Mouse (Mus musculus) heart, postnatal 10 days (tissue): ENCODE data around the gene Taf5l. TPM values are rescaled to one million over a fixed set of nuclear protein-coding genes. Genes with fewer than 3 reads are reported as not detected.
"Not testable (repeated sequence)": the region's sequence is repeated elsewhere in the genome, so short reads cannot be mapped to it uniquely, and the experiment has no call there.

Experiments used
- DNase-seq, 2 experiments: peaks; one replicate each; pipeline ENCODE4 v3.0.0; 2021
- intact Hi-C: fragments of 180-260 bp; cut with DNase I; formaldehyde crosslinking; loops from one replicate; pipeline ENCODE4 v1.15.1; 2025
- total RNA-seq, 2 experiments: library from RNA; stranded (reverse); gene quantifications; 2 replicates each; pipeline ENCODE4 v1.2.3; 2021

Gene Taf5l
- total RNA-seq, 2 experiments from 2014 or later, result 22.0 to 24.9 TPM

- no peak for DNase-seq
- intact Hi-C loops, result no loop called here
These were observed 6.4 kb downstream of the Taf5l start for GRCm38 (mm10) chr8:124014751-124015150.

DNA sequence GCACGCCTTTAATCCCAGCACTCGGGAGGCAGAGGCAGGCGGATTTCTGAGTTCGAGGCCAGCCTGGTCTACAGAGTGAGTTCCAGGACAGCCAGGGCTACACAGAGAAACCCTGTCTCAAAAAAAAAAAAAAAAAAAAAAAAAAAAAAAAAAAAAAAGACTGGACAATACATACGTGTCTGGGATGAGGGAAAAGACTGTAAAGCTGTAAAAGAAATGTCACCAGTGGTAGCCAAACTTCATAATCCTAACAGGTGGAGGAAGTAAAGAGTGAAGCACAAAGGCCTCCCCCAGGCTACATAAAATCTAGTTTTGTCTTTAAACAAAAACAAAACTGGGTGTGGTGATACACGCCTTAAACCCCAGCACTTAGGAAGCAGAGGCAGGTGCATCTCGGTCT is 6.9 kb downstream of the Taf5l start:
- DNase-seq, intact Hi-C loops: not testable (repeated sequence)

- intact Hi-C loops, result no loop called here
- DNase-seq, result no peak
These were observed 9.1 kb downstream of the Taf5l start for GRCm38 (mm10) chr8:124011989-124012586.

GRCm38 (mm10) chr8:124011580-124011979 is 9.6 kb downstream of the Taf5l start:
- intact Hi-C loops, result no loop called here
- DNase-seq, result no peak

DNA sequence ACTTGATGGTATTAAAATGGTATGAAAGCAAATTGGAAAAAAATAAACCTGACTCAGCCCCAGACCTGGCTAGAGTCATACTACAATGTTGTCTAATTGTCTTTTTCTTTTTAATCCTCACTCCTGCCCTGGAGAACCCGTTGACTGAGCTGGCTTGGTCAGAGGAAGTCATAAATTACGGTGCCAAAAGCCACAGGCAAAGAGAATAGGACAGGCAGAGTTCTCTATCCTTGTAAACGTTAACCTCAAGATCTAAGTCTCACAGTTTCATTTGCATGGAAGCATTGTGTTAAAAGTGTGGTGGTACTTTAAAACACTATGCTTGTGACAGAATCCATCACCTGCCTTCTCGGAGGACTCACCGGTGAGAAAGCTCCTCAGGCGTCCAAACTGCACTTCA is 13.4 kb downstream of the Taf5l start:
- no peak for DNase-seq
- intact Hi-C loops, result no loop called here

- DNase-seq, result no peak
- intact Hi-C loops, result no loop called here
These were observed 18.6 kb downstream of the Taf5l start for GRCm38 (mm10) chr8:124002546-124003108.

- intact Hi-C loops, result no loop called here
- DNase-seq, result peak; percentile 60 to 63
These were observed 21.6 kb downstream of the Taf5l start for GRCm38 (mm10) chr8:123999568-123999967.

DNA sequence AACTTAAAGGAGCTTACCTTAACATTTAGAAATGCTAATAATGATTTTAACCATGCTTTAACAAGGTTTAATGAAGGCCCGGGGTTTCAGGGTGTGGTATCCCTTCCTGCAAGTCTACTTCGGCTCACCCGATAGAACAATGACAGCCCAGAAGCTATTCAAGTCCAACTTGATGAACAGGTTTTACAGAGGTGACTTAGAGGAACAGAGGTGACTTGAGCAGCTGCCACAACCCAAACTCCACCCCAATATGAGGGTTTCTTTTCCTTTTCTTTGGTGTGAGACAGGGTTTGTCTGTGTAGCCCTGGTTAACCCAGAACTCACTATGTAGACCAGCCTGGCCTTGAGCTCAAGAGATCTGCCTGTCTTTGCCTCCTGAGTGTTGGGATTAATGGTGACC is 27.2 kb downstream of the Taf5l start:
- DNase-seq, result no peak
- intact Hi-C loops, result no loop called here

DNA sequence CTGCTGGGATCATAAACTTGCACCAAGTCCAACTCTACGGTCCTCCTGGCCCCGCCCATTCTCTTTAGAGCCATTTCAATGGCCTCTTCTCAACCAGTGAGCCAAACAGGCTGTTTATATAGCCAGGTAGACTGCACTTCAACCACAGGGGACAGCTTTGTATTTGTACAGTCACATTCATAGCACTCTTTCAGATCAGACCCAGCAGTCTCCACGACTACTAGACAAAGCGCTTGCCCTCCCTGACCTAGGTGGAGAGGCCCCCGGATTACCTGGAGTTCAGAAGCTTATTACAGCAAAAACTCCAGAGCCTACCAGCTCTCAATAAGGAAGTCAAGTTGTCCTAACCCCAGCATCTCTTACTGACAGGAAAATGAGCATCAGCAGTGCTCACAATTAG is 27.6 kb downstream of the Taf5l start:
- DNase-seq, result no peak
- intact Hi-C loops, result no loop called here

GRCm38 (mm10) chr8:123992587-123992986 is 28.6 kb downstream of the Taf5l start:
- DNase-seq, result peak in 1 of 2 experiments; percentile 26
- intact Hi-C loops, result no loop called here

DNA sequence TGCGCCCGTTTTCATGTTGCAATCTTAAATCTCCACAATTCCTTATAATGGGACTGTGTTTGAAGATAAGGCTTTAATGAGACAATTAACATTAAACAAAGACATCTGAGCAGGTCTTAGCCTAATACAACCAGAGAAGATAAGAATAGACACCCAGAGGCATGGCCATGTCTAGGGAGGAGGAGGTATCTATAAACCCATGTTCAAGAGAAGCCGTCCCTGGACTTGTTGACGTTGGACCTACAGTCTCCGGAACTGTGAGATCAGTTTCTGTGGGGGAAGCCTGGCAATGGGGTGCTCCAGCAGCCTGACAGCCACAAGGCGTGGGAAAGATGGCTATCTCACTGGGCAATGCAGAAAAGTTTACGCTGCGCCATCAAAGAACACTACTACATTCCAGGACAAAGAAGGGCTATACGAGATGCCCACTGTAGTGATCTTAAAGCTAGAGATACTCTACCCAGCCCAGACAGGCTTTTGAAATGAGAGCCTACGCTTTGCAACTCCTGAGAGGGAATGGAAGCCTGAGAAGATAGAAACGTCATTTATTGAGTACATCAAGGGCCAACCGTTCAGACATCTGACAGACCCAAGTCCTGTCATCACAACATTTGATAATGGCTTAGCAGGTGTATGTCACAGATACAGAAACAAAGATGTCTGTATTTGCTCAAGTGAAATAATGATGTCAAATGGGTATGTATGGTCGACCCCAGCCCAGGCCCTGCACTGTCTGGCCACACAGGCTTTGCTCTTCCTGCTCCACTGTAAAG is 30.7 kb downstream of the Taf5l start:
- intact Hi-C loops, result no loop called here
- no peak for DNase-seq

GRCm38 (mm10) chr8:123989128-123989527 is 32.1 kb downstream of the Taf5l start:
- DNase-seq, result peak; percentile 20
- intact Hi-C loops, result no loop called here

- intact Hi-C loops, result no loop called here
- DNase-seq, result peak; percentile 54 to 57
These were observed 32.6 kb downstream of the Taf5l start for GRCm38 (mm10) chr8:123988605-123989038.

GRCm38 (mm10) chr8:123982826-123983400 is 38.3 kb downstream of the Taf5l start, which contains the start of gene Abcb10:
Abcb10 (minus strand) TSS chr8:123983122.
- intact Hi-C loops, result loop anchor here (2.0 kb wide), 2 partner anchors 32 to 38 kb away; partner anchors contain the start of genes Taf5l and Urb2
- DNase-seq, result peak; percentile 93 to 94

DNA sequence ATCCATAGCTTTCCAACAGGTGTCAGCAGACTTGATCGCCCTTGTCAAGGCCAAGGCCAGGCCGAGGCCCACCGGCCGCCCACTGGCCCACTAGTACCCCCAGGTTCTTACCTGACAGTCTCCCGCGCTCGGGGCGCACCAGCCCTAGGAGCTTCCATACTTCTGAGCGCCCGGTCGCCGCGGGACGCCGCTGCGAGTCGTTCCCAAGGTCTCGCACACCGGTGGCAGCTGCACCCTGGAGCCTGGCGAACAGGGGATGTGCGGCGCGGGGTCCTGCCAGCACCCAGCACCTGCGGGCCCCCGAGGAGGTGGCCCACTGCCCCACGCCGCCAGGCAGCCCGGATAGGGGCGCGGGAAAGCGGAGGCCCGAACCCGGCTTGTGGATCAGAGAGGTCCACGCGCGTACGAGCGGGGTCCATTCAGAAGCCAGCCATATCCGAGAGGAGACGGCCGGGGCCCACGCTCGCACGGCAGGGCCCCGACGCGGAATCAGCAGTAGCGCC is 38.9 kb downstream of the Taf5l start:
- DNase-seq, result no peak
- intact Hi-C loops, result loop anchor here (2.0 kb wide), 2 partner anchors 32 to 38 kb away; partner anchors contain the start of genes Taf5l and Urb2

GRCm38 (mm10) chr8:123981674-123982073 is 39.5 kb downstream of the Taf5l start:
- DNase-seq, result peak; percentile 43 to 50
- intact Hi-C loops, result loop anchor here (2.0 kb wide), 2 partner anchors 31 to 39 kb away; partner anchors contain the start of genes Taf5l and Urb2

- DNase-seq, result no peak
- intact Hi-C loops, result no loop called here
These were observed 41.0 kb downstream of the Taf5l start for GRCm38 (mm10) chr8:123980239-123980638.

GRCm38 (mm10) chr8:123978926-123979325 is 42.3 kb downstream of the Taf5l start:
- intact Hi-C loops, result no loop called here
- no peak for DNase-seq

- intact Hi-C loops, result no loop called here
- DNase-seq, result peak; percentile 73 to 79
These were observed 42.9 kb downstream of the Taf5l start for GRCm38 (mm10) chr8:123978166-123978838.

GRCm38 (mm10) chr8:123977499-123977898 is 43.7 kb downstream of the Taf5l start:
- intact Hi-C loops, result no loop called here
- no peak for DNase-seq
